Mouse (Mus musculus) monocyte, adult 2 months (primary cell): ENCODE results near the gene Ptprh.
A peak's percentile ranks its signal among the peaks of the same experiment; 100 is the strongest.
"Not testable (repeated sequence)": the region's sequence is repeated elsewhere in the genome, so short reads cannot be mapped to it uniquely, and the experiment has no call there.

Source experiments
- DNase-seq, 2 experiments: peaks; one replicate each; pipeline ENCODE4 v3.0.0; 2022; ENCODE audit warnings: low spot score in 2 of 2, low read depth in 1 of 2

Ptprh gene

DNA sequence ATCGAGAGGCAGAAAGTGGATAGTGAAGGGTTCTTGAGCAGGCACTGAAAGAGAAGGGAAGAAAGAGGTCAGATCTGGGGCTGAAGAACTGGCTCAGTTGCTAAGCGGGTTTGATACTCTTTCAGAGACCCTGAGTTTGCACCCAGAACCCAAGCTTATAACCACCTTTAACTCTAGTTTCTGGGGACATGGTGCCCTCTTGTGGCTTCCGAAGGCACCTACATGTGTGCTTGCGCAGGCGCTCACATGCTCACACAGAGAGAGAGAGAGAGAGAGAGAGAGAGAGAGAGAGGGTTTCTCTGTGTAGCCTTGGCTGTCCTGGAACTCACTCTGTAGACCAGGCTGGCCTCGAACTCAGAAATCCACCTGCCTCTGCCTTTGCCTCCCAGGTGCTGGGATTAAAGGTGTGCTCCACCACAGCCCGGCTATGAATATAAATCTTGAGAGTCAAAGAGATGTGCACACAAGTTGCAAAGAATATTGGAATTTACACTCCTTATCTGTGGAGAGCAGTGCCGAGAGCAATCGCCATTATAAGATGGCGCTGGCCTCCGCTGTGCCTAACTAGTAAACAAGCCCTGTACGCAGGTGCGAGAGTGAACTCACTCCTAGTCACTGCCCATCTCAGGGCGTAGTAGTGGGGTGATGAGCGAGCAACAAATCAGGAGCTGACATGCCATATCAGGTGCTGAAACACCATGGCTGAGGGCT lies 79.5 kb downstream of the Ptprh start, which contains the start of gene Tnni3:
Gene Tnni3, minus strand, starts transcription at position 18 of the 711 bp plus-strand sequence.
- not testable (repeated sequence) for DNase-seq

DNA sequence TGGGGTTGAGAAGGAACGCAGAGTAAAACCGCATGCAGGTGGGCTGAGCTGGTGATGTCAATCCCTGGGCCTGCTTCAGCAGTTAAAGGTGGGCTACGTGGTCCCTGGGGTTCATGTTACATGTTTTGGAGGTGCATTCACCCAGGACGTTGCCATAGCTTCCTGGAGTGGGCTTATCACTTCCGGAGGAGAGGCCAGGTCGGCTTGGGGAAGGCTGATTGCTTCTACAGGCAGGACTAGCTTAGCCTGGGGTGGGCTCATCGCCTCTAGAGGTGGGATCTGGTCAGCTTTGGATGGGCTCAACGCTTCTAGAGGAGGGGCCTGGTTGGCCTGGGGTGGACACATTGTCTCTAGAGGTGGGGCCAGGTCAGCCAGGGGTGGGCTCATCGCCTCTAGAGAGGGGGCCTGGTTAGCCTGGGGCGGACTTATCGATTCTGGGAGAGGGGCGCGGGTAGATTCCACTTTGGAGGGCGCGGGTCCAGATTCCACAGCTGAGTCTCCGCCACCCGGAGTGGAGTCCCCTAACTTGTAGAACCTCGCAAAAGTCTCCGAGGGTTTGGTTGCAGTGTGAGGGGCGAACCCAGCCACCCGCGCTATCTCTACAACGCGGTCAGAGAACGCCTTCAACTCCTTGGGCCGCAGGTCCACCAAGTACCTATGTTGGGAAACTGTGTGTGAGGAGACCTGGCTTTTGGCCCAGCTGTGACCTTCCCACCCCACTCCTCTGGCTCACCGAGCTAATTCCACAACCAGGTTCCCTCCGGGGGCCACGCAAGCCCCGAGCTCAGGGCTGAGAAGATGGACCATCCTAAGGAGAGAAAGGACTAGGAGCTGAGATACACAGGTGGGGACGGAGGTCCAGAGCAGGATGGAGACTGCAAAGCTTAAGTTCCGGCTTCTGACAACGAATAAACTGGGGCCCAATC lies 80.4 kb downstream of the Ptprh start:
- DNase-seq, result no peak

DNA sequence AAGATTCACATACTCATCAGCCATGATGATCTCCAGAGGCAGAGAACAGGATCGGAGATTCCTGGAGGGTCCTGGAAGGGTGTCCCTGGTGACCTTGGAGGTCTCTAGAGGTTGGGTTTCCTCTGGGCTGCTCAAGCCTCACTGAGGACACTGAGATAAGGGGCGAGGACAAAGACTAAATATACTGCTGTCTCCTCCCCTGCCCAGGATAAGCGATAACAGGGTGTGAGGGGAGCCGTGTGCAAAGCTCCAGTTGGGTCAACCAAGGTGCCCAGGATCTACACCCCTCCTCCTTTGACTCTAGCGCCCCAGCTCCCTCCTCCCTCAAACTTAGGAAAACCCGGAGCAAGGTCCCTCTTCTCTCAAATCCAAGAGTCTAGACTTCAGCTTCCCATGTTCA lies 81.5 kb downstream of the Ptprh start:
- DNase-seq, result no peak

DNA sequence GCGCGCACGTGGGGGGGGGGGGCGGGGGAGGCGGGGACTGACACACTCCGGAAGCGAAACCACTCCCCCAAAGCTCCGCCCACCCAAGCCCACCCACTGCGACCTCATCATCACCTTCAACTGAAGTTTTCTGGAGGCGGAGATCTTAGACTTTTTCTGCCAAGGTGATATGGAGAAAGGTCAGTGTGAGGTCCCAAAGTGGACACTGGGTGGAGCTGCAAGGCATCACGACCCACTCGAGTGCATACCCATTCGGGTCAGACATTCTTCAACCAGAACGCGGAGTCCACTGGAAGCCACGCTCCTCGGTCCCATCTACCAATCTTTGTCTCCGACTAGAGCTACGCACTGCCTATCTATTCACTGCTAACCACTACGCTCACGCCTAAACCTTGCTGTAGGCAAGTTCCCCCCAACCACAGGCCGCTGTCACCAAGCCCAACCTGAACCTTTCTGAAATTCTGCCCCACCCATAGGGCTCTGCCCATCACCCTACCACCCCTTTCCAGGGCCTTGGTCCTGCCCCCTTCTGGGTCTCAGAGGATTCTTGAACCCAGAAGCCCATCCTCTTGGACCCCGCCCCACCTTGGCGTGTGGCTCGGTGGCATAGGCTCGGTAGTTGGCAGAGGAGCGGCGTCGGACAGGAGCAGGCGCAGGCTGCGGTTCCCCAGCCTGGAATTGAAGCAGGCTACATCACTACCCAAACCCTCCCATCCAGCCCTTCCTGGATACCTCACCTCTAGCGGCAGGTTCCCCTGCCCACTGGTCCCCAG lies 82.4 kb downstream of the Ptprh start:
- no peak for DNase-seq

DNA sequence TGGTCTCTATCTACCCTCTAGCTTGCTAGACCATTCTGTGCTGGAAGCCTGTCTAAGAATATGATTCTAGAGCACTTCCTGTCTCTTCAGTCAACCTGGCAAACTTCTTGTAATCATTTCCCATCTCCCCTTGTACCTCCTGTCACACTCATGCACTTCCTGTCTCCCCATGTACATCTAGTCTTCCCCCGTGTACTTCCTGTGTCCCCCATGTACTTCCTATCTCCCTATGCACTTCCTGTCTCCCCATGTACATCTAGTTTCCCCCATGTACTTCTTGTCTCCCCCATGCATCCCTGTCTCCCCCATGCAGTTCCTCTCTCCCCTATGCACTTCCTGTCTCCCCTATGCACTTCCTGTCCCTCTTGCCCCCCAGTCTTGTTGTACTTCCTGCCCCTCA lies 85.4 kb downstream of the Ptprh start:
- DNase-seq, result no peak

DNA sequence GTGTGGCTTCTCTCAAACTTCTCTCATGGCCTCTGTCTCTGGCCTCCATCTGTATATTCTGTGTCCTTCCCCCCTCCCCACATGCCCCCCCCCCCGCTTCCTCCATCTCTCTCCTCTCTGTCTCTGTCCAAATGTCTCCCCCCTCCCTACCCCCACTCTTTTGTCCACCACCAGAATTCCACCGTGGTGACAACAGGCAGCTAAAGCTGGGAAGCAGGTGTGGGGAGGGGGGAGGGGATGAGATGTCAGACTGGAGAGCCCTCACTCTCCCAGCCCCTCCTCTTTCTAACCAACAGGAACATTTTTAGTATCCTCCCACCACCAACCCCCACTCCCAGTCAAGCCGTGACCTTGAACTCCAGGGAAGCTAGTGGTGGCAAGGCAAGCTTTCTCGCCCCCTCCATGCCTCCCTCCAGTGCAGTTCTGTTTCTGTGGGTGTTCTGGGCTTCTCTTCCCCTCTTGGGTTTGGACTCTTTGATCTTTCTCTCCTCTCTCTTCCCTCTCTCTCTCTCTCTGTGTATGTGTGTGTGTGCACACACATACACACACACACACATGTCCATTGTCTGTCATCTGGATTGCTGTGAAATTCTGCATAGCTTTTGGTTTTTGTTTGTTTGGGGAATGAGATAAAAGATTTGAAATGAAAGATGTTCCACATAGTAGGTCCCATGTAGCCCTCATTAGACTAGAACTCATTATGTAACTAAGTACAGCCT lies 87.3 kb downstream of the Ptprh start, which contains the start of gene Tnnt1:
Gene Tnnt1, minus strand, starts transcription at position 51 of the 719 bp plus-strand sequence.
- no peak for DNase-seq

DNA sequence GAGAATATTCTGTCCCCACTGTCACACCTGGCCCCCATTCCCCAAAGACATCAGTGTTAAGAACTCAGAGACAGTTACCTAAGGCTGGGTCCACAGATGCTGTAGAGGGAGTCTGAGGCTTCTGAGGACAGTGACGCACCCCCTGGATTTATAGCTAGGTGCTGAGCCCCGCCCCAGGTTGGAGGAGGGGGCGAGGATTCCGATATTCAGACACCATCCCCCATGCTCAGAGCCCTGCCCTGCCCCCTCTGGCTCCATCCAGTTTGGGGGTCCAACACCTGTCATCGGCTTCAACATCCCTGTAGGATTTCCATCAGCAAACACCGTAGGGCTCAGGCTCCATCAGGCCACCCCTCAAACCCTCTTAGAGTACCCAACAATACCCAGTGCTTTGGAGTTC lies 88.0 kb downstream of the Ptprh start:
- no peak for DNase-seq

DNA sequence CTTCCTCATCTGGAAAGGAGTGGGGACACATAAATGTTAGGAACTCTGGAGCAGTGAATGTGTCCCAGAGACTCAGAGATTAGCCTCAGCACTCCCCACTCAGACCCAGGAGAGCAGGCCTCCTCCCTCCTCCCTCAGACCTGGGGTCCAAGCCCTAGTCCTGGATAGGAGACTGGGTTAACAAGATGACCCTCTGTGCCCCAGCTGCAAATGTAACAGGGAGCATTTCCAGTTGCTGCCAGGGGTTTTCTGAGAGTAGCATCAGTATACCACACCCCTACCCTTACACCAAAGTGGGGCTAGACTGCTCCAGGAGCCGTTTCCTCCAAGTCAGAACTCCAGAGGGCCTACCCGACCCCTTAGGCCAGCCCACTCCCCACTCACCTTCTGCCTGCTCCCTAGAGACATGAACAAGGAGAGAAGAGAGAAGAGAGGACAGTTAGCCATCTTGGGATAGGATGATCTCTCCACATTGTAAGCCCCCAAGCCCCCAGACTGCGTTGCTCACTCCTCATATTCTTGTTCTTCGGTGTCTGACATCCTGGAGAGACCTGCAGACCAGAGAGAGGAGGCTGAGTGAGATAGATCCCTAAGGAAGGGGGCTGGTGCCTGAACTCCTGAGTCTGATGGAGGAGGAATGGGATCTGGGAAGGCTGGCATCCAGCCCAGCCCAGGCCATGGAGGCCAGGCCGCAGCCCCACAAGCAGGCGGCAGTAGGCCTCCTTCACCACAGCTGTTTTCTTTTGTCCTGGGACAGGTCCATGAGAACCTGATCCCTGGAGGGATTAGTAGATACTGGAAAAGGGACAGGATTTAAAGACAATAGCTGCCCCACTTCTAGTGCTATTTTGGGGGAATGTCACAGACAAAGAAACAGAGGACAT lies 89.8 kb downstream of the Ptprh start:
- no peak for DNase-seq

DNA sequence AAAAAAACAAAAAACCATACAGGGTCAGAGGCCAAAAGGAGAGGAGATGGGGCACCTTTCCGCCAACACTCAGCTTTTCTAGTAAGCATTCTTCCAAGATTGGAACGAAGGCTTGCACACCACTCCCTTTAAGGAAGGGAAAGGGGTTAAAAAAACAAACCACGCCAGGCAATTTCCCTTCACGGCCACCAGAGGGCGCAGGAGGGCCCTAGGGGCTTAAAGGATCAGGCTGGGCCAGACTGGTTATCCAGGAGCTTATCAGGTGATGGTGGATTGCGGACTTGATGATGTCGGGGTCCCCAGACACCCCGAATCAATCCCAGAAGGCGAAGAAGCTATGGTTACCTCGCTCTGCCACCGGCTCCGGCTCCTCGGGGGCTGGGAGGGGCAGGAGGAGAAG lies 90.6 kb downstream of the Ptprh start:
- no peak for DNase-seq

DNA sequence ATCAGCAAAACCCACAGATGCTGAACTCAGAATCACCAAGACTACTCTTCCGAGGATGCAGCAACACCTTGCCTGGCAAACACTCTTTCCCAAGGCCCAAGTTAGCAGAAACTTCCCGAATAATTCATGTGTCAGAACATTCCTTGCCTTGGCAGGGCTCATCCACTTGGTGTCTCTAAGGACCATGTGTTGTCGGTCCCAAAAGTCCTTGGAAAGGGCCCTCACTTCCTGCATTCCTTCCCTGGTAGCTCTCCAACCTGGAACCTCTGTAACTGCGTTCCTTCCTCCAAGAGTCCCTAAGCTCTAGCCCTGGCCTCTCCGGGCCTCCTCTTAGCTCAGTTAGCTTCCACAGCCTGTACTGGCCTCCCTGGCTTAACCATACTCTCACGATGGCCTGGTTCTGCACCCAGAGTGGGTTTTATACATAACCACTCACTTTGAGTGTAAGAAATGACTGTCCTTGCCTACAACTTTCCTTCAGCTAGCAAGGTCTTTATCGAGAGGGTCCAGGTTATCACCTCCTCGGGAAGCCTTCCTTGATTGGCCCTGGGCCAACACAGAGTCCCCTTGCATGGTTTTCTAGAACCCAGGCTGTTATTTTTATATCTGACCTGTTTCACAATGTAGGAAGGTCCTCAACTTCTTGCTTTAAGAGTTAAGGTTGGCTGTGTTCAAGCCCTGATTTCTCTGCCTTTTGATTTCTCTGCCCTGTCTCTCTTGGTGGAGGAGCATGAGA lies 92.2 kb downstream of the Ptprh start:
- no peak for DNase-seq

DNA sequence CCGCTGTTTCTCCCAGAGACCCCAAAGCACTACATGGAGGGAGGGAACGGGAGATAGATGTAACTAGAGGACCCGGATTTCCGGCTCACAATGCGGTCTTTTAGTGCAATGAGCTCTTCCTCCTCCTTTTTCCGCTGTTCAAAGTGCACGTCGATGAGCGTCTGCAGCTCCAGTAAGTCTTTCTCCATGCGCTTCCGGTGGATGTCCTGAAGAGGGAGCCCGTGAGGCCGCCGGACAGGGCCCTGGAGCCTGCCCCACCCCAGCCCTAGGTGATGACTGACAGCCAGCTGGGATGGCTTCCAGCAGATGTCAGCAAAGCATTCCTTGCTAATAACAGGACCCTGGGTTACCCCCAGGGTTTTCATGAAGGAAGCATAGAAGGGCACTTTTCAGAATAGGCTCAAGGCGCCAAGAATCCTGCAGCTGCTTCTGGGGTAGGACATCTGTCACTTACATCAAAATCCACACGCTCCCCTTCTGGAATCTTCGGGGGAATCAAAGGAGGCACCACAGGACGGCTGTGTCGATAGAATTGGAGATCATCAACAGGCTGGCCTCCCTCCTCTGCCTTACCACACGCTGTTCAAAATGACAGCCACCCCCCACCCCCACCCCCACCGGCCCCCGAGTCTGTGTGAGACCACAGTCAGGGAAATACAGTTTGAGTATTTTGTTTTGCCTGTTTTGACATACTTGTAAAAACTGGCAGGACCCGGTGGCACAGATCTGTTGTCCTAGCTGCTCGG lies 93.8 kb downstream of the Ptprh start:
- peak in 1 of 2 experiments; percentile 42 for DNase-seq

DNA sequence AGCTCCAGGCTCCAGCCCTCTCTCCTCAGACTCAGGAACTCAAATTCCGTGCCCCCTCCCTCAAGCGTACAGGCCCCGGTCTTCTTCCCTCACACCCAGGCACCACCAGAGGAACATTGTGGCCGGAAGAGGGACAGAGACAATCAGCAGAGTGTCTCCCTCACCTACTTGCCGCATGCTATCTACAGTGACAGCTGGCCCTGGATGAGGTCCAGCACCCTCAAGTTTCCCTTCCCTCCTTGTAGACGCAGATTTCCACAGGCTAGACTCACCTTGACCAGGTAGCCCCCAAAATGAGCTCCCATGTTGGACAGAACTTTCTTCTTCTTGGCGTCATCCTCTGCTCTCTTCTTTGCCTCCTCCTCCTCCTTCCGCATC lies 95.1 kb downstream of the Ptprh start:
- DNase-seq, result no peak

DNA sequence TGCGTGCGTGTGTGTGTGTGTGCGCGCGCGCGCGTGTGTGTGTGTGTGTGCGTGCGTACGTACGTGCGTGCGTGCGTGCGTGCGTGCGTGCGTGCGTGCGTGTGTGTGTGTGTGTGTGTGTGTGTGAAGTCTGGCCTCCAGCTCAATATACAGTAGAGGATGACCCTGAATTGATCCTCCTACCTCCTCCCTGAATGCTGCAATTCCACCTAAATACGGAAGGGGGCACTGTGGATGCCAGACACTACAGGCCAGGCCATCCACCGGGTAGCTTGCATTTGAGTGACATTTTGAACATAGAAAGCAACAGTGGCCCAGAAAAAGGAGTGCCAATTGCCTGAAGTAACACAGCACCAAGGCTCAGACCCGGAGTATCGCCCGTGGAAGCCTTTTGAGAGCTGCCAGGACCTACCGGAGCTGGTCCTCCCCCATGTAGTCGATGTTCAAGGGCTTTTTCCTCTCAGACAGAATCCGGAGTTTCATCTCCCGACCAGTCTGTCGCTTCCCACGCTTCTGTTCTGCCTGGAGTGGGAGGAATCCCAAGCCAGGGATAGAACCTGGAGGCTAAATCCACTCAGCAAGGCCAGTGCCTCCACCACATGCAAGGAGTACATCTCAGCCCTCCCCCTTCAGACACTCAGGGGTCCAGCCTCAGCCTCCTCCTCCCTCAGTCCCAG lies 95.6 kb downstream of the Ptprh start:
- DNase-seq, result no peak

DNA sequence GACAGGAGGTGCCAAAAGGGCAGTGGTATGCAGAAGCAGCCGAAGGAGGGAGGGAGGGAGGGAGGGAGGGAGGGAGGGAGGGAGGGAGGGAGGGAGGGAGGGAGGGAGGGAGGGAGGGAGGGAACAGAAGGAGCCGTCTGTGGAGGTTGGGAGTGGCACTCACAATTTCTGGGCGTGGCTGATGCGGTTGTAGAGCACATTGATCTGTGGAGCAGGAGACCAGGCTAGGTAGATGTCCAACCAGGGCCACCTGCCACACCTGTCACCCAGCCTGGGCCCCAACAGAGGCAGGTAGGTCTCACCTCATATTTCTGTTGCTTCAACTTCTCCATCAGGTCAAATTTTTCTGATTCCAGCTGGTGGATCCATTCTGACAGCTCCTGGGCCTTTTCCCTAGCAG lies 96.6 kb downstream of the Ptprh start:
- DNase-seq, result no peak

DNA sequence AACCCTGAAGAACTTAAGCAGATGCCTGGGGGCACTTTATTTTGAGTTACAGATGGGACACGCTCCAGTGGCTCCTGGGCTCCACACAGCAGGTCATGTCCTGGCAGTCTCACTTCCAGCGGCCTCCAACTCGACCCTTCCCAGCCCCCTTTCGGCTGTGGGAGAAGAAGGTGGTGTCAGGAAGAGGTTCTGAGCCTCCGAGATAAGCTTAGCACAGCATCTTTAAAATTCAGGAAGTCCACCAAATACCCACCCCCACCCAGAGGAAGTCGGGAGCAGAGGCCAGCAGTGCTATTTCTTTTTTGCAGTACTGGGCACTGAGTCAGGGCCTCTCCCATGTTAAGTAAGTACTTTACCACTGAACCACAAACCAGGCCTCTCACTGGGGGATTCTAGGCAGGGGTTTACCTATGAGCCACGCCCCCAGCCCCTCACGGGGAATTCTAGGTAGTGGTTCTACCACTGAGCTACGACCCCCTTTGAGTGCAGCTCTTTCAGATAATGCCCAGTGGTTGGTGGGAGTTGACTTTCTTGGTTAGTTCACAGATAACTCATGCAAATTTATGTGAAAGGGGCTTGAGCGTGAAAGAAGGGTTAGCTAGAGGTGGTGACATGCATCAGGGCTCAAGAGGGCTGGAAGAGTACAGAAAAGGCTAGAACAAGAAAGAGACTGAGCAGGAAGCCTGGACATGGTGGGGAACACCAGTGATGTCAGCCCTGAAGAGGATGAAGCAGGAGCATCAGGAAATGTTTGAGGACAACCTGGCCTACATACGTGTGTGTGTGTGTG lies 99.0 kb downstream of the Ptprh start:
- no peak for DNase-seq

DNA sequence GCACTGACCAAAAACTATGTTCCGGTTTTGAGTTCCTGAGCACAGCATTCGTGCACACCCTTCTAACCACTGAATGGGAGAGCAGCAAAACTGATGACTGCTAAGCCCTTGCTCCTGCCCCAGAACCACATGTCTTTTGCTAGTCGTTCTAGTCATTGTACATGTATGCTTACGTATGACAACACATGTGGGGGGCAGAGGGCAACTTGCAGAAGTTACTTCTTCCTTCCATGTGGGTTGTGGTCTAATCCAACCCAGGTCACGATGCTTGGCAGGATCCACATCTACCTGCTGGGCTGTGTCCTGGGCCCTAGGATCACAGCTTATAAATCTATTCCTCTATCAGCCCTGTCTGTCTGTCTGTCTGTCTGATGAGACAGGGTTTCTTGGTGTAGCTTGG lies 100.0 kb downstream of the Ptprh start:
- no peak for DNase-seq

DNA sequence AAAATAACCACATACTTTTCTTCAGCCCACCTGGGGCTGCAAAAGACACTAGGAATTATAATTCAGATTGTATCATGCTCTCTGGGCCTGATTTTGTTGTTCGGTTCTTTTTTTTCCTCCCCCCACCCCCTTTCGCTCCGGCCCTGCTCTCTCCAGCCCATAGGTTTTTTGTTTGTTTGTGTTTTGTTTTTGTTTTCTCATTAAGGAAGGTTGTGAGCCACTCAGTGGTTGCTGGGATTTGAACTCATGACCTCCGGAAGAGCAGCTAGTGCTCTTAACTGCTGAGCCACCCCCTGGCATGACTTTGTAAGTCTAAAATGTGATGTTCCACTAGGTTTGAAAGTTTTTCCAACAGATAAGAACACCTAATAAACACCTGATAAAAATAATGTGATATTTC lies 100.7 kb downstream of the Ptprh start:
- DNase-seq, result no peak
